Mouse (Mus musculus) thymus, adult 2 months (tissue): Measurements from ENCODE around the gene BC049352.

Experiments
- CTCF ChIP-seq: fragments of 200-500 bp; IDR thresholded peaks from 2 replicates; pipeline ENCODE4 v1.5.1; 2012; ENCODE audit warnings: mild to moderate bottlenecking, control low read depth, low read length, moderate library complexity, borderline replicate concordance; ENCODE audit not compliant: control insufficient read depth, poor library complexity, insufficient read depth; ENCODE audit errors: extremely low read depth
- POLR2A ChIP-seq: fragments of 200-500 bp; IDR thresholded peaks from 2 replicates; pipeline ENCODE4 v1.6.1; 2012; ENCODE audit warnings: mild to moderate bottlenecking, low read length, control low read depth, moderate library complexity; ENCODE audit not compliant: control insufficient read depth, poor library complexity, insufficient read depth; ENCODE audit errors: extremely low read depth

DNA sequence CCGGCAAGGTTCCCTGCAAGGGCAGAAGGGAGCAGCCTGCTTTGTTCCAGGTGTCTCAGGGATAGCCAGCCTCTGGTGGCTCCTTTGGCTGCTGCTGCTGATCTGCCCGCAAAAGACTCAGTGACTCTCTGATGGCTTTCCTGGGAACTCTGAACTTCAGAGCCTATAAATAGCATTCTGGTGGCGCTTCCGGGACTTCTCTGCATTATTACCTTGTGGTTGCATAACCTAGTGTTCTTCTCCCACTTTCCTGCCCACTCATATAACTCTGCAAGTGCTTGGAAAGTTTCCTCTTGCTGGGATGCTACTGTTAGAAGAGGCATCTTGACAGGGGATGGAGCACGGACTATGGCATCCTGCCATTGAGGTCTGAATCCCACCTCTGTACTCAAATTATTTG is 15.7 kb downstream of the BC049352 start:
- TF ChIP-seq POLR2A (no peak), CTCF (no peak)
